Mouse (Mus musculus) liver, adult 2 months (tissue): ENCODE measurements around the gene Cxcr5.

Source experiments
- CTCF ChIP-seq: fragments of 200-500 bp; IDR thresholded peaks from 2 replicates; pipeline ENCODE4 v1.5.1; 2011; ENCODE audit warnings: low read depth, low read length, control low read depth
- POLR2A ChIP-seq: fragments of 200-500 bp; IDR thresholded peaks from 2 replicates; pipeline ENCODE4 v1.6.1; 2011; ENCODE audit warnings: low read length, control low read depth; ENCODE audit not compliant: insufficient read depth; ENCODE audit errors: extremely low read depth

- TF ChIP-seq POLR2A (no peak), CTCF (no peak)
Measured at GRCm38 (mm10) chr9:44561597-44561996, at the start of gene Cxcr5.
